Mouse (Mus musculus) cerebellum, postnatal 14 days (tissue): ENCODE measurements around the gene Mpdz.
A peak's percentile ranks its signal among the peaks of the same experiment; 100 is the strongest.

ENCODE experiments used
- DNase-seq, 2 experiments: peaks; one replicate each; pipeline ENCODE4 v3.0.0; 2021; ENCODE audit warnings: mixed read lengths in 2 of 2

Mpdz gene

GRCm38 (mm10) chr4:81442078-81442981, at the start of gene Mpdz:
Gene Mpdz, minus strand, starts transcription at chr4:81442815.
- DNase-seq = peak; percentile 73 to 83

GRCm38 (mm10) chr4:81490556-81490955, 47.9 kb upstream of the Mpdz start:
- no peak for DNase-seq

GRCm38 (mm10) chr4:81484603-81485002, 42.0 kb upstream of the Mpdz start:
- no peak for DNase-seq

GRCm38 (mm10) chr4:81483887-81484602, 41.4 kb upstream of the Mpdz start:
- no peak for DNase-seq

- DNase-seq = no peak
Observed at GRCm38 (mm10) chr4:81483159-81483558, 40.5 kb upstream of the Mpdz start.

GRCm38 (mm10) chr4:81466821-81467220, 24.2 kb upstream of the Mpdz start:
- no peak for DNase-seq

- no peak for DNase-seq
Observed at GRCm38 (mm10) chr4:81465172-81465571, 22.6 kb upstream of the Mpdz start.

GRCm38 (mm10) chr4:81462253-81462652, 19.6 kb upstream of the Mpdz start:
- DNase-seq = no peak

- DNase-seq = no peak
Observed at GRCm38 (mm10) chr4:81458921-81459320, 16.3 kb upstream of the Mpdz start.

GRCm38 (mm10) chr4:81453806-81454205, 11.2 kb upstream of the Mpdz start:
- DNase-seq = no peak

GRCm38 (mm10) chr4:81452183-81452582, 9.6 kb upstream of the Mpdz start:
- no peak for DNase-seq

GRCm38 (mm10) chr4:81449413-81449812, 6.8 kb upstream of the Mpdz start:
- DNase-seq = no peak

GRCm38 (mm10) chr4:81443566-81443965, 951 bp upstream of the Mpdz start:
- no peak for DNase-seq

- no peak for DNase-seq
Observed at GRCm38 (mm10) chr4:81433961-81434360, 8.7 kb downstream of the Mpdz start.

GRCm38 (mm10) chr4:81430826-81431225, 11.8 kb downstream of the Mpdz start:
- DNase-seq = no peak

GRCm38 (mm10) chr4:81430105-81430504, 12.5 kb downstream of the Mpdz start:
- DNase-seq = peak in 1 of 2 experiments; percentile 26

- DNase-seq = peak; percentile 18 to 62
Observed at GRCm38 (mm10) chr4:81429670-81430069, 12.9 kb downstream of the Mpdz start.

GRCm38 (mm10) chr4:81423556-81423955, 19.1 kb downstream of the Mpdz start:
- DNase-seq = no peak

- no peak for DNase-seq
Observed at GRCm38 (mm10) chr4:81421621-81422020, 21.0 kb downstream of the Mpdz start.

- no peak for DNase-seq
Observed at GRCm38 (mm10) chr4:81415324-81416026, 27.1 kb downstream of the Mpdz start.

- no peak for DNase-seq
Observed at GRCm38 (mm10) chr4:81414684-81415323, 27.8 kb downstream of the Mpdz start.

- DNase-seq = no peak
Observed at GRCm38 (mm10) chr4:81396883-81397282, 45.7 kb downstream of the Mpdz start.

- DNase-seq = no peak
Observed at GRCm38 (mm10) chr4:81392869-81393268, 49.7 kb downstream of the Mpdz start.
